Mouse (Mus musculus): ENCODE data around the gene Adck1. TPM values are rescaled to one million over a fixed set of nuclear protein-coding genes. Genes with fewer than 3 reads are reported as not detected.
"Not testable (repeated sequence)": the region's sequence is repeated elsewhere in the genome, so short reads cannot be mapped to it uniquely, and the experiment has no call there.

The Adck1 gene
- polyA plus RNA-seq, 1 experiment from 2014 or later: 11.3 TPM

- no peak overlapping the region for H3K27ac ChIP-seq
- no peak overlapping the region for H3K4me2 ChIP-seq
- no peaks in the 10 kb centered on the region for H3K27me3 ChIP-seq (replicated peaks)
- H3K9me3 ChIP-seq (replicated peaks): no peaks in the 10 kb centered on the region
- no peak for ATAC-seq
- peaks cover 6% of the 10 kb centered on the region for H3K36me3 ChIP-seq
- peaks cover 20% of the 10 kb centered on the region for H3K4me1 ChIP-seq
- 84% methylated on average over 6 of the region's 6 CpGs for WGBS (ENCODE audit: insufficient replicate concordance)
- no peak overlapping the region for H3K9ac ChIP-seq
- no peak overlapping the region for H3K4me3 ChIP-seq
These were observed 100.7 kb downstream of the Adck1 start for GRCm38 (mm10) chr12:88461026-88461425.

DNA sequence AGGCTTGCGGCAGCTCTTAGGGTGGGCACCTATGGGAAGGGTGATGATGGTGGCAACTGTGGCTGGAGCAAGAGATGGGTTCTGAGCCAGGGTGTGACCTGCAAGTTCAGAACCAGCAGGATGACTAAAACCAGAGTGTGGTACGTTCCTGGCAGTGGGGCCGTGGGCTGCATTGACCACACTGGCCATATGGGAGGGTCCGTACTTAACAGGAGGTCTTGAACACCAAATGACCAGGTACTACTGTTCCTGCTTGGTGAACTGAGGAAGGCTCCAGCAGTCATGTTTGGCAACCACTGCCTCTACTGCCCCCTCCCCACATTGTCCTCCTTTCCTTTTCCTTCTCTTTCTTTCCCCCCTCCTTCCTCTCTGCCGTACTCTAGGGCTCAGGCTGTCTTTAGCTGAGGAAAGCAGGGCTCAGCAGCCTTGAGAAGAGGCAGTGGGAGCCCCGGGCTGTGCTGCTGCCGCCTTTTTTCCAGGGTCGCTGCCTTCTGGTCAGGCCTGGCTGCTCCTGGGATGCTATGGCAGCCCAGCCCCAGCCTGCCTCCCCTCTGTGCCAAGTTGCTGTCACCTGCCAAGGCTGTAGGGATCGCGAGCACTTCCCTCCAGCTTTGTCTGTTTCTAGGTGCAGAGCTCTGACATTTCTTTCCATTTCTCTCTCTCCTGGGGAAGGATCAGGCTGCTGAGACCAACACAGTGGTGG is 103.4 kb downstream of the Adck1 start:
- Histone ChIP-seq H3K9me3 (replicated peaks) (no peaks in the 10 kb centered on the region), H3K4me1 (peaks cover 14% of the 10 kb centered on the region), H3K27ac (no peak overlapping the region), H3K9ac (no peak overlapping the region), H3K27me3 (replicated peaks) (no peaks in the 10 kb centered on the region), H3K36me3 (peaks cover 6% of the 10 kb centered on the region), H3K4me2 (no peak overlapping the region), H3K4me3 (no peak overlapping the region)
- WGBS (ENCODE audit: insufficient replicate concordance): 79% methylated on average over 10 of the region's 10 CpGs
- no peak for ATAC-seq

GRCm38 (mm10) chr12:88466801-88467200 is 106.4 kb downstream of the Adck1 start:
- Histone ChIP-seq H3K9ac (no peak overlapping the region), H3K27ac (no peak overlapping the region), H3K4me2 (no peak overlapping the region), H3K36me3 (no peaks in the 10 kb centered on the region), H3K27me3 (replicated peaks) (no peaks in the 10 kb centered on the region), H3K4me1 (peaks cover 2% of the 10 kb centered on the region; the same call in 1 of the 2 replicates), H3K4me3 (no peak overlapping the region), H3K9me3 (replicated peaks) (no peaks in the 10 kb centered on the region)
- ATAC-seq: no peak
- 70% methylated on average over 6 of the region's 6 CpGs for WGBS (ENCODE audit: insufficient replicate concordance)

GRCm38 (mm10) chr12:88467257-88467656 is 106.9 kb downstream of the Adck1 start:
- ATAC-seq: no peak
- Histone ChIP-seq H3K4me2 (no peak overlapping the region), H3K27ac (no peak overlapping the region), H3K36me3 (no peaks in the 10 kb centered on the region), H3K4me3 (no peak overlapping the region), H3K9me3 (replicated peaks) (no peaks in the 10 kb centered on the region), H3K9ac (no peak overlapping the region), H3K4me1 (peaks cover 4% of the 10 kb centered on the region; the same call in 1 of the 2 replicates), H3K27me3 (replicated peaks) (no peaks in the 10 kb centered on the region)
- 54% methylated on average over 3 of the region's 3 CpGs for WGBS (ENCODE audit: insufficient replicate concordance)

DNA sequence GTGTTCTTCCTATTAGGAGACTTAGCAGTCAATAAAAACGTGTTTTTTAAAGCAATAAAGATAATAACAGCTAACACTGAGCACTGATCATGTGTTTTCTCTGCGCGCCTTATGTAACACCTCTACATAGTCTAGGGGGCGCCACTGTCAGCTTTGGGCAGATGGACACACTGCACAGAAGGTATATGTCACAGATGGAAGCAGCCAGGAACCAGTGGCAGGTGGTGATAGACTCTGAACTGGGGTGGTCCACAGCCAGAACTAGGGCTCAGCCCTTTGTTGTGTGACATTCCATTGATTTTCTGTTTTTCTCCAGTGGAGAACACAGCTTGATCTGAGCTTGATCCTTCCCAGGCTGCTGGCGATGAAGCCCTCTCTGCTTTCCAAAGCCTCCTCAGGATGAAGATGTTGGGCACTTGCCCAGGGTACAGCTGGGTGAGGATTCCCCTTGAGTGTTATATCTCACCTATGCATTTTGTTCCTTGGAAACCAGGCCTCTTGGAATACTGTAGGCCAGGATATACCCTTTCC is 107.6 kb downstream of the Adck1 start:
- ATAC-seq: no peak
- Histone ChIP-seq H3K9ac (no peak overlapping the region), H3K27me3 (replicated peaks) (no peaks in the 10 kb centered on the region), H3K4me3 (no peak overlapping the region), H3K27ac (no peak overlapping the region), H3K4me1 (peaks cover 4% of the 10 kb centered on the region; the same call in 1 of the 2 replicates), H3K4me2 (no peak overlapping the region), H3K9me3 (replicated peaks) (no peaks in the 10 kb centered on the region), H3K36me3 (no peaks in the 10 kb centered on the region)
- WGBS (ENCODE audit: insufficient replicate concordance): 61% methylated on average over 5 of the region's 5 CpGs

- H3K9me3 ChIP-seq (replicated peaks): no peaks in the 10 kb centered on the region
- H3K4me1 ChIP-seq: peaks cover 4% of the 10 kb centered on the region; the same call in 1 of the 2 replicates
- no peaks in the 10 kb centered on the region for H3K27me3 ChIP-seq (replicated peaks)
- H3K9ac ChIP-seq: no peak overlapping the region
- no peak overlapping the region for H3K27ac ChIP-seq
- WGBS (ENCODE audit: insufficient replicate concordance): 62% methylated on average over 6 of the region's 6 CpGs
- no peak overlapping the region for H3K4me3 ChIP-seq
- ATAC-seq: no peak
- H3K4me2 ChIP-seq: no peak overlapping the region
- no peaks in the 10 kb centered on the region for H3K36me3 ChIP-seq
These were observed 108.3 kb downstream of the Adck1 start for GRCm38 (mm10) chr12:88468691-88469090.

- H3K27me3 ChIP-seq (replicated peaks); H3K9me3 ChIP-seq (replicated peaks); H3K4me1 ChIP-seq; H3K9ac ChIP-seq; H3K27ac ChIP-seq; H3K36me3 ChIP-seq: not testable (repeated sequence)
- 0 out of 2 replicates have a peak, but pooled peaks have one; percentile 10 for ATAC-seq
- WGBS (ENCODE audit: insufficient replicate concordance): 37% methylated on average over 10 of the region's 10 CpGs
- peak overlapping the region; percentile 22 for H3K4me3 ChIP-seq
- H3K4me2 ChIP-seq: peak overlapping the region; percentile 41
These were observed 111.5 kb downstream of the Adck1 start for GRCm38 (mm10) chr12:88471884-88472283.

DNA sequence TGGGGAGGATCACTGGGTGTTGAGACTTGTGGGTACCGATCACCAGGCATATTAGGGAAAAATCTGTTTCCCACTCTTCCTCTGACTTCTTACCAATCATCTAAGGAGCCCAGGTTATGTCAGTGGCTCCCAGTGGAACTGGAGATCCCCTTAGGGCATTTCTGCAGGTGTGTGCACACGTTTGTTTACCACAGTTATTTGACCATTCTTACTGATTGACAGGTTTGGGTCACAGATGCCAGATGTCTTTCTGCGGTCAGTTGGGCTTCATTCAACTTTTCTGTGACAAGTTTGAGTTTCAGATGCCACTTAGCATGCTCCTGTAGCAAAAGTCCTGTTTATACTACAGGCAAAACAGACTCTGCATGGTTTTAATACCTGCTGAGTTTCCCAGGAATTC is 112.5 kb downstream of the Adck1 start:
- Histone ChIP-seq H3K27me3 (replicated peaks) (no peaks in the 10 kb centered on the region), H3K4me3 (no peak overlapping the region), H3K9ac (no peak overlapping the region), H3K9me3 (replicated peaks) (no peaks in the 10 kb centered on the region), H3K4me1 (peaks cover 4% of the 10 kb centered on the region; the same call in 1 of the 2 replicates), H3K4me2 (no peak overlapping the region), H3K36me3 (no peaks in the 10 kb centered on the region), H3K27ac (no peak overlapping the region)
- WGBS (ENCODE audit: insufficient replicate concordance): 62% methylated on average over 3 of the region's 3 CpGs
- no peak for ATAC-seq

DNA sequence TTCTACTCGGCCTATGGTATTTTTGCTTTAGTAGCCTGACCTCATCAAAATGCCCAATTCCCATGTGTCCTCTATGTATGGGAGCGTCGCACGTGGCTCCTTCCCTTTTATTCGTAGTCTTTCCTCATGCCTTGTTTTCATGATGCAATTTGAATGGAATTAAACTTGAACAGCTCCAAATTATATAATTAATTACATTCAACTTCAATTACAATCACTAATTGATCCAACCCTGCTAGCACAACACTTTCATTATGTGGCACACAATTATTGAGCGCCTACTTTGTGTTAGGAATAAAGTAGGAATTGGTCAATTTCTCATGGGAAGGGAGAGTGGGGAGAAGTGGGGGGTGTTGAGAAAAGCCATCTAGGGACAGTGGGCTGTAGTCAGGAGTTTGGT is 113.4 kb downstream of the Adck1 start:
- 85% methylated on average over 6 of the region's 6 CpGs for WGBS (ENCODE audit: insufficient replicate concordance)

GRCm38 (mm10) chr12:88475833-88476232 is 115.5 kb downstream of the Adck1 start:
- Histone ChIP-seq H3K4me3 (no peak overlapping the region), H3K36me3 (no peaks in the 10 kb centered on the region), H3K4me2 (no peak overlapping the region), H3K9ac (no peak overlapping the region), H3K4me1 (peaks cover 4% of the 10 kb centered on the region; the same call in 1 of the 2 replicates), H3K27ac (no peak overlapping the region), H3K27me3 (replicated peaks) (no peaks in the 10 kb centered on the region), H3K9me3 (replicated peaks) (no peaks in the 10 kb centered on the region)
- ATAC-seq: no peak
- 52% methylated on average over 3 of the region's 3 CpGs for WGBS (ENCODE audit: insufficient replicate concordance)

More for the DNA sequence above, 113.4 kb downstream of the Adck1 start:
- no peak overlapping the region for H3K9ac ChIP-seq
- H3K36me3 ChIP-seq: no peaks in the 10 kb centered on the region
- no peak overlapping the region for H3K27ac ChIP-seq
- H3K27me3 ChIP-seq (replicated peaks): no peaks in the 10 kb centered on the region
- H3K4me2 ChIP-seq: no peak overlapping the region
- H3K4me1 ChIP-seq: peaks cover 4% of the 10 kb centered on the region; the same call in 1 of the 2 replicates
- no peak overlapping the region for H3K4me3 ChIP-seq
- no peak for ATAC-seq
- H3K9me3 ChIP-seq (replicated peaks): no peaks in the 10 kb centered on the region

GRCm38 (mm10) chr12:88476702-88477101 is 116.3 kb downstream of the Adck1 start:
- H3K9me3 ChIP-seq (replicated peaks): no peaks in the 10 kb centered on the region
- no peak overlapping the region for H3K4me3 ChIP-seq
- H3K4me2 ChIP-seq: no peak overlapping the region
- H3K9ac ChIP-seq: no peak overlapping the region
- WGBS (ENCODE audit: insufficient replicate concordance): 68% methylated on average over 6 of the region's 6 CpGs
- ATAC-seq: no peak
- peaks cover 2% of the 10 kb centered on the region; the same call in 1 of the 2 replicates for H3K4me1 ChIP-seq
- H3K27me3 ChIP-seq (replicated peaks): no peaks in the 10 kb centered on the region
- no peak overlapping the region for H3K27ac ChIP-seq
- no peaks in the 10 kb centered on the region for H3K36me3 ChIP-seq

DNA sequence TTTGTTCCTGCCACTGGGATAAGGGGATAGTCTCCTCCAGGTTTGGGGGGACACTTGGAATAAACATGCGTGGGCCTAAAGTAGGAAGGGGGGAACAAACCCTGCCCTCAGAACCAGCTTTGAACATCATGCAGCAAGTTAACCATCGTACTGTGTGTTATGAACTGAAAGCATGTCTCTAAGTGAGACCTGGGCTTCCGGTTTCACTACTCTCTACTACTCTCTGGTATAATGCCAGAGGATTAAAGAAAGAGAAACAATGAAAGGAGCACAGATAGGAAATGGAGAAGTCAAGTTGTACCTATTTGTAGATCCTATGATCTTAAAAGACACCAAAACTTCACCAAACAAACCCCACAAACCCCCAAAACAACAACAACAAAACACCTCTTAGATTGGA is 121.3 kb downstream of the Adck1 start:
- no peak overlapping the region for H3K27ac ChIP-seq
- no peaks in the 10 kb centered on the region for H3K4me1 ChIP-seq
- no peak overlapping the region for H3K4me2 ChIP-seq
- no peaks in the 10 kb centered on the region for H3K27me3 ChIP-seq (replicated peaks)
- no peak for ATAC-seq
- WGBS (ENCODE audit: insufficient replicate concordance): 68% methylated on average over 3 of the region's 3 CpGs
- no peaks in the 10 kb centered on the region for H3K9me3 ChIP-seq (replicated peaks)
- H3K4me3 ChIP-seq: no peak overlapping the region
- H3K9ac ChIP-seq: no peak overlapping the region
- H3K36me3 ChIP-seq: no peaks in the 10 kb centered on the region

Measured in liver, embryonic 12.5 days (tissue).